Mouse (Mus musculus): ENCODE measurements around the gene Ccin. TPM values are rescaled to one million over a fixed set of nuclear protein-coding genes. Genes with fewer than 3 reads are reported as not detected.

Ccin gene
- polyA plus RNA-seq, 1 experiment: 0.40 TPM

DNA sequence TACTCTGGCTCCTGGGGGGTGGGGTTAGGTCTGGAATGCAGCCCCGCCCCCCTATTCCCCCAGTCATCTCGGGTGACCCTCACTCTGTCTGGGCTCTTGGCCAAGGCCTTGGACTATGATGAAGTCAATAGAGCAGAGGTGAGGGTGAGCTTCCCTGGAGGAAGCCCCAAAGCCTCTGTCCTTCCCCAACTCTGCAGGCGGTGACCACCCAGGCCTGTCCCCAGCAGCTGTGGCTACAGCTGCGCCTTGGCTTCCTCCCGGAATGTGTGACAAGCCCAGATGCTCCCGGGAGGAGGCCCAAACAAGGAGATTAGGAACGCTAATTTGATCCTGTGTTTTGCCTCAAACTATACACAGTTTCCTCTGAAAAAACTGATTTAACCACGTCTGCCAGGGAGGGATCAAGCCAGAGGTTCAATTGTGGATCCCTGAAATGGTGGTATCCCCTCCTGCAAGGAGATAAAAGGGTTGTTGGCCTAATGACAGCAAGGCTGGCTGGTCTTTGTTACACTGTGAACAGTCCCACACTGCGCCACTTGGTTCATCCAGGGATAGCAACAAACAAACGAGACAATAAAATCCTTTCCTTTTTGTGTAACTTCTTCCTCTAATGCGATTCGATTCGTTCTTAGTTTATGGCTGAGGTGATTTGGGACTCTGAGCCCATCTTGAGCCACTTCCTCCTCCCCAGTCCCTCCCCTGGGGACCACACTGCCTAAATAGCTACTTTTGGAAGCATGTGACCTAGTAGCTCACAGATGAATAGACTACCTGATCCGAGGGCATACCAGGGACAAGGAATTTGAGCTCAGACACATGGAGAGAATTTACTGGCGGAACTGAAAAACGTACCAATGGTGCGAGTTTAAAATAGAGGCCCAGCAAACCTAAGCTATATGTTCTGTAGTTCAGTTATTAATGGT lies 4.5 kb upstream of the Ccin start:
- DNase-seq (ENCODE audit: low read depth): peak; percentile 67
- TF ChIP-seq POLR2A (IDR thresholded peaks at IDR 0.05; ENCODE audit: borderline replicate concordance, extremely low read depth, insufficient read depth, insufficient read length, poor library complexity, severe bottlenecking) (no peak), CTCF (IDR thresholded peaks at IDR 0.05; ENCODE audit: borderline replicate concordance, extremely low read depth, insufficient read depth, insufficient read length) (no peak)

DNA sequence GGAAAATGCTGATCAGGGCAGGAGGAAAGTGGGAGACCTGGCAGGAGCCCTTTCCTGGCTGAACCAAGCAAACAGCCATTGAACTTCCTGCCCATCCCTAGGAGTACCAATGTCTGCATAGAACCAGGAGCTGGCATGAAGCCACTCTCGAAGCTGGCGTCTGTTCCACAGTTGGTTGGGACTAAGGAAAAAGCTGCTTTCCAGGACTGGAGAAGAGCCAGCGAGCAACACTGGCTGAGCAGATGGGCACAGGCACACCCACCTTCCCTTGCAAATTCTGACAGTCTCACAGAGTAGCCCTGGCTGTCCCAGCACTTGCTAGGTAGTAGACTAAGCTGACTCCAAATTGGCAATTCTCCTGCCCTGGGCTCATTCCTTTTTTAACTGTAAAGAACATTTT lies 3.5 kb upstream of the Ccin start:
- DNase-seq (ENCODE audit: low read depth): peak; percentile 95

GRCm38 (mm10) chr4:43980236-43980635 lies 3.0 kb upstream of the Ccin start:
- no peak for DNase-seq (ENCODE audit: low read depth)
- TF ChIP-seq POLR2A (IDR thresholded peaks at IDR 0.05; ENCODE audit: borderline replicate concordance, extremely low read depth, insufficient read depth, insufficient read length, poor library complexity, severe bottlenecking) (no peak), CTCF (IDR thresholded peaks at IDR 0.05; ENCODE audit: borderline replicate concordance, extremely low read depth, insufficient read depth, insufficient read length) (no peak)

More for the DNA sequence above, 3.5 kb upstream of the Ccin start:
- TF ChIP-seq CTCF (IDR thresholded peaks at IDR 0.05; ENCODE audit: borderline replicate concordance, extremely low read depth, insufficient read depth, insufficient read length): no peak
- TF ChIP-seq POLR2A (IDR thresholded peaks at IDR 0.05; ENCODE audit: borderline replicate concordance, extremely low read depth, insufficient read depth, insufficient read length, poor library complexity, severe bottlenecking): no peak

DNA sequence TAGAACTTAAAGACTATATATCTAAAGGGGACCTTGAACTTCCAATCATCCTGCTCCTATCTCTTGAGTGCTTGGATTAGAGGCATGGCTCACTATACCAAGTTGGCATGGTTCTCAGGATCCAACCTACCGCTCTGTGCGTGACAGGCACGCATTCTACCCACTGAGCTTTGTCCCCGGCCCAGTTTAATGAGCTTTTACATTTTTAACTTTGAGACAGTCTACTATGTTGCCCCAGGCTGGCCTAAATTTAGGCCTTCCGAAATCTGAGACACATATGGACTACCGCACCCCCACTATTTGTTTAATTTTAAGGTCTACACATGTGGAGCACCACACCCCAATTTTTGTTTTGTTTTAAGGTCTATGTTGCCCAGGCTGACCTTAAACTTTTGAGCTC lies 2.4 kb upstream of the Ccin start:
- TF ChIP-seq CTCF (IDR thresholded peaks at IDR 0.05; ENCODE audit: borderline replicate concordance, extremely low read depth, insufficient read depth, insufficient read length) (no peak), POLR2A (IDR thresholded peaks at IDR 0.05; ENCODE audit: borderline replicate concordance, extremely low read depth, insufficient read depth, insufficient read length, poor library complexity, severe bottlenecking) (no peak)
- no peak for DNase-seq (ENCODE audit: low read depth)

GRCm38 (mm10) chr4:43981251-43981650 lies 2.0 kb upstream of the Ccin start:
- no peak for DNase-seq (ENCODE audit: low read depth)
- TF ChIP-seq POLR2A (IDR thresholded peaks at IDR 0.05; ENCODE audit: borderline replicate concordance, extremely low read depth, insufficient read depth, insufficient read length, poor library complexity, severe bottlenecking): no peak
- TF ChIP-seq CTCF (IDR thresholded peaks at IDR 0.05; ENCODE audit: borderline replicate concordance, extremely low read depth, insufficient read depth, insufficient read length): no peak

DNA sequence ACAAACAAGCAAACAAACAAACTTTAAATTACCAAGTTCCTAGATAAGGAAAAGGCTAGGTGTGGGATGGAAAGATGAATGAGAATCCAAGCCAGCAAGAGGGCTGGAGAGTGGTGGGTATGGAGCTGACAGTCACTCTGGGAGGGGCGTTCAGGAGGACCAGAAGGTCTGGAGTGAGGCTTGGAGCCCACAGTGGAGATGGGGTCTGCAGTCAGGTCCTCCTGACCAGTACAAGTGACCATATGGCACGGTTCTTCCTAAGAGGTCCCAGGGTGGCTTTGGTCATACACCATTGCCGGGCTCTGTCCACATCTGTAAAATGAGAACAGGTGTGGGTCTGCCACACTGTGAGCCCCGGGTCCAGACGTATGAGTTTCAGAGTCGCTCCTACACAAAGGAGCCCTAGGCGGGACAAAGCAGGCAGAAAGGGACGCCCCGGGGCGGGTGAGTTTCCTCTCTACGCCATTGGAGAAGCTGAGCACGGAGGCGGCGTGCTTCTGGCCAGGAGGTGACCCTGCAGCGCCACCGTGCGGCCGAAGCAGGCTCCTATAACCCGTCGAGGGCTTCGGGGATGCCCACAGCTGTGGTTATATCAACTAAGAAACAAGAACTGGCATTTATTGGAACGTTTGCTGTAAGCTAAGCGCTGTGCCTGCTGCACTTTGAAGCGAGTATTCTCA lies 1.1 kb upstream of the Ccin start:
- DNase-seq (ENCODE audit: low read depth): peak; percentile 95
- TF ChIP-seq CTCF (IDR thresholded peaks at IDR 0.05; ENCODE audit: borderline replicate concordance, extremely low read depth, insufficient read depth, insufficient read length) (peak; percentile 97), POLR2A (IDR thresholded peaks at IDR 0.05; ENCODE audit: borderline replicate concordance, extremely low read depth, insufficient read depth, insufficient read length, poor library complexity, severe bottlenecking) (no peak)

GRCm38 (mm10) chr4:43983756-43984155 lies 473 bp downstream of the Ccin start:
- no peak for DNase-seq (ENCODE audit: low read depth)
- no peak for TF ChIP-seq POLR2A (IDR thresholded peaks at IDR 0.05; ENCODE audit: borderline replicate concordance, extremely low read depth, insufficient read depth, insufficient read length, poor library complexity, severe bottlenecking)
- no peak for TF ChIP-seq CTCF (IDR thresholded peaks at IDR 0.05; ENCODE audit: borderline replicate concordance, extremely low read depth, insufficient read depth, insufficient read length)

DNA sequence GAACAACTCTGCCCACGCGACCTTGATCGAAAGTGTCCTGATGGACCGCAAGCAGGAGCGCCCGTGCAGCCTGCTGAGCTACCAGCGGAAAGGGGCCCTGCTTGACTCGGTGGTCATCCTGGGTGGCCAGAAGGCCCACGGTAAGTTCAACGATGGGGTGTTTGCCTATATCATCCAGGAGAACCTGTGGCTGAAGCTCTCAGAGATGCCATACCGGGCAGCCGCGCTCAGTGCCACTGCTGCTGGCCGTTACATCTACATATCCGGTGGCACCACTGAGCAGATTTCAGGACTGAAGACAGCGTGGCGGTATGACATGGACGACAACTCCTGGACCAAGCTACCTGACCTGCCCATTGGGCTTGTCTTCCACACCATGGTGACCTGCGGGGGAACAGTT lies 1.0 kb downstream of the Ccin start:
- no peak for TF ChIP-seq POLR2A (IDR thresholded peaks at IDR 0.05; ENCODE audit: borderline replicate concordance, extremely low read depth, insufficient read depth, insufficient read length, poor library complexity, severe bottlenecking)
- no peak for TF ChIP-seq CTCF (IDR thresholded peaks at IDR 0.05; ENCODE audit: borderline replicate concordance, extremely low read depth, insufficient read depth, insufficient read length)
- no peak for DNase-seq (ENCODE audit: low read depth)

GRCm38 (mm10) chr4:43988976-43989375 lies 5.7 kb downstream of the Ccin start:
- DNase-seq (ENCODE audit: low read depth): no peak
- no peak for TF ChIP-seq POLR2A (IDR thresholded peaks at IDR 0.05; ENCODE audit: borderline replicate concordance, extremely low read depth, insufficient read depth, insufficient read length, poor library complexity, severe bottlenecking)
- no peak for TF ChIP-seq CTCF (IDR thresholded peaks at IDR 0.05; ENCODE audit: borderline replicate concordance, extremely low read depth, insufficient read depth, insufficient read length)

DNA sequence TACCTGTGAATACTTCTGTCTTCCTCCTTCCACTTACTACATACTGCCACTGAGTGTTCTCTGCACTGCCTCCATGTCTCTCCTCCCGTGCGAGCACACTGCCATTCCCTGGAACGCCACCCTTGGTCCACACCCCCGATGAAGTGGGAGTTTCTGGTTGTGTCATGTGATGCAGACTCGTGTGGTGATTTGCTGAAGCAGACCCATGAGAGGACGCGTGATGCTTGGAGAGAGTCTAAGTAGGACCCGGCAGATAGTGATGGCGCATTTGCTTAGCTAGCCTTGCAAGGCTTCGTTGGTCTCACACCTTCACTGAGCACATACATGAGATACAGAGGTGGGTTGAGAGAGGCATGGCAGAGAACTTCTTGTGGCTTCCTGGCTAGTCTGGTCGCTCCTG lies 9.8 kb downstream of the Ccin start:
- no peak for DNase-seq (ENCODE audit: low read depth)

GRCm38 (mm10) chr4:43994342-43994741 lies 11.1 kb downstream of the Ccin start:
- no peak for DNase-seq (ENCODE audit: low read depth)
- no peak for TF ChIP-seq POLR2A (IDR thresholded peaks at IDR 0.05; ENCODE audit: borderline replicate concordance, extremely low read depth, insufficient read depth, insufficient read length, poor library complexity, severe bottlenecking)
- no peak for TF ChIP-seq CTCF (IDR thresholded peaks at IDR 0.05; ENCODE audit: borderline replicate concordance, extremely low read depth, insufficient read depth, insufficient read length)

More for the DNA sequence above, 9.8 kb downstream of the Ccin start:
- no peak for TF ChIP-seq CTCF (IDR thresholded peaks at IDR 0.05; ENCODE audit: borderline replicate concordance, extremely low read depth, insufficient read depth, insufficient read length)
- TF ChIP-seq POLR2A (IDR thresholded peaks at IDR 0.05; ENCODE audit: borderline replicate concordance, extremely low read depth, insufficient read depth, insufficient read length, poor library complexity, severe bottlenecking): no peak

All from brain, embryonic 14.5 days (tissue).